Mouse (Mus musculus) hindbrain, embryonic 13.5 days (tissue): ENCODE results near the gene Esrrg. TPM values are rescaled to one million over a fixed set of nuclear protein-coding genes. Genes with fewer than 3 reads are reported as not detected.

Experiments
- ATAC-seq: fragments of 200-750 bp; cut with Nextera tagmentation; 2 replicates; pipeline ENCODE4 v1.8.0; 2017; ENCODE audit warnings: moderate TSS enrichment; ENCODE audit not compliant: low FRiP score
- H3K27ac ChIP-seq: fragments of 300-500 bp; sonication (generic); 2 replicates; pipeline ENCODE4 v1.5.1; 2015; ENCODE audit warnings: inconsistent platforms, mild to moderate bottlenecking, moderate library complexity
- H3K27me3 ChIP-seq: fragments of 300-500 bp; sonication (generic); 2 replicates; pipeline ENCODE4 v1.6.1; 2015; ENCODE audit warnings: mild to moderate bottlenecking, inconsistent platforms
- H3K36me3 ChIP-seq: fragments of 300-500 bp; sonication (generic); 2 replicates; pipeline ENCODE4 v1.6.1; 2015; ENCODE audit warnings: mild to moderate bottlenecking, inconsistent platforms
- H3K4me1 ChIP-seq: fragments of 300-500 bp; sonication (generic); replicated peaks from 2 replicates; pipeline ENCODE4 v1.6.1; 2015; ENCODE audit warnings: inconsistent platforms
- H3K4me2 ChIP-seq: fragments of 300-500 bp; sonication (generic); 2 replicates; pipeline ENCODE4 v1.6.1; 2015; ENCODE audit warnings: inconsistent platforms, mild to moderate bottlenecking, moderate library complexity
- H3K4me3 ChIP-seq: fragments of 300-500 bp; sonication (generic); 2 replicates; pipeline ENCODE4 v1.5.1; 2015; ENCODE audit warnings: mild to moderate bottlenecking, inconsistent platforms
- H3K9ac ChIP-seq: fragments of 300-500 bp; sonication (generic); 2 replicates; pipeline ENCODE4 v1.6.1; 2015; ENCODE audit warnings: mild to moderate bottlenecking, inconsistent platforms
- H3K9me3 ChIP-seq: fragments of 300-500 bp; sonication (generic); 2 replicates; pipeline ENCODE4 v1.6.1; 2016; ENCODE audit warnings: inconsistent platforms
- WGBS: fragments of 180-500 bp; shearing (Covaris S2); methylation state at CpG from one replicate; pipeline ENCODE4 v1.1.7; 2015; 5-methylcytosine and 5-hydroxymethylcytosine counted together
- polyA plus RNA-seq: library from polyadenylated mRNA; unstranded; fragments of >200 nt; fragmentation: Nextera tagmentation; extraction: Ambion mirVana; gene quantifications from 2 replicates; pipeline ENCODE4 v1.2.1, GENCODE M21; 2015

The Esrrg gene
- polyA plus RNA-seq, 1 experiment from 2014 or later = 28.9 TPM

GRCm38 (mm10) chr1:188046691-188047121 lies 438.1 kb downstream of the Esrrg start:
- Histone ChIP-seq H3K27me3 (no peaks in the 10 kb centered on the region), H3K4me2 (no peak overlapping the region), H3K27ac (no peak overlapping the region), H3K4me3 (no peak overlapping the region), H3K9me3 (no peaks in the 10 kb centered on the region), H3K36me3 (no peaks in the 10 kb centered on the region), H3K4me1 (peaks cover 3% of the 10 kb centered on the region; the same call in 1 of the 2 replicates), H3K9ac (no peak overlapping the region)
- WGBS = 81% methylated on average over 6 of the region's 6 CpGs
- ATAC-seq = no peak

DNA sequence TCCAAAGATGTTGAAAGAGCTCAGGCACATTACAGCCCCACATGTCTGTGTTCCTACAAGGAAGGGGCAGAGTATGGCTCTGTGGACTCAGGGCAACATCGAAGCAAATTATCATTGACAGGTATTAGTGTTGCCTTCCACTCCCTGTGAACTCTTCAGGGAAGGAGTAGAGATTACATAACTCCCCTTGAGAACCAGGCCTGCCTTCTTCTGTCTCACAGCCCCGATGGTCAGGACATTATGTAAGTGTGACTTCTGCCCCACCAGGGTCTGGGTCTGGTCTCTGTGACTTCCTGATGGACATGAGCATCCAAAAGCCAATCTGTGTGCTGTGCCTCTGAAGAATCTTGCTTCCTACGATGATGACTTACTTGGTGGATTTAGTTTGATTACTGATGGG lies 438.6 kb downstream of the Esrrg start:
- ATAC-seq = no peak
- H3K36me3 ChIP-seq = no peaks in the 10 kb centered on the region
- H3K4me3 ChIP-seq = no peak overlapping the region
- H3K4me1 ChIP-seq = 0 out of 2 replicates have a peak, but pooled peaks cover 3% of the 10 kb centered on the region
- H3K9ac ChIP-seq = no peak overlapping the region
- H3K4me2 ChIP-seq = no peak overlapping the region
- no peak overlapping the region for H3K27ac ChIP-seq
- H3K27me3 ChIP-seq = no peaks in the 10 kb centered on the region
- WGBS = 87% methylated on average over 3 of the region's 3 CpGs
- no peaks in the 10 kb centered on the region for H3K9me3 ChIP-seq

GRCm38 (mm10) chr1:188055888-188056287 lies 447.3 kb downstream of the Esrrg start:
- Histone ChIP-seq H3K27me3 (no peaks in the 10 kb centered on the region), H3K27ac (no peak overlapping the region), H3K4me1 (no peaks in the 10 kb centered on the region; the same call in 1 of the 2 replicates), H3K4me3 (no peak overlapping the region), H3K4me2 (no peak overlapping the region), H3K36me3 (no peaks in the 10 kb centered on the region), H3K9me3 (no peaks in the 10 kb centered on the region), H3K9ac (no peak overlapping the region)
- 72% methylated on average over 3 of the region's 3 CpGs for WGBS
- ATAC-seq = no peak

DNA sequence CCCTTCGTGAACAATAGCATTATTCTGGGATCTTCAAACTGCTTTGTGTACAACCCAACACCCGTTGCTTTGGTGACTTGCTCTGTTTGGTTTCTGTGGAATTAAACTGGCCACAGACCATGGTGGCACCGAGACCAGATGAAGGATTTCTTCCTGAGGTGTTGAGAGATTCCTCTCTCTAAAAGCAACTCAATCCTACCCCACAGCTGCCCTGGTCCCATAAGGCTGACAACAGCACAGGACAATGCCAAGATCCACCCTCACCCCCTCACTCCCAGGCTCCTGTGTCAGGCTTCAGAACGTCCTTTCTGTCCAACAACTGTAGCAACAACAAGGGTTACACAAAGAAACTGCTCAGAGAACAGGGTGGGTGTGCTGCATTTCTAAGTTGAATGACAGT lies 449.3 kb downstream of the Esrrg start:
- Histone ChIP-seq H3K27ac (no peak overlapping the region), H3K4me3 (no peak overlapping the region), H3K4me2 (no peak overlapping the region), H3K36me3 (no peaks in the 10 kb centered on the region), H3K4me1 (no peaks in the 10 kb centered on the region; the same call in 1 of the 2 replicates), H3K9me3 (no peaks in the 10 kb centered on the region), H3K27me3 (no peaks in the 10 kb centered on the region), H3K9ac (no peak overlapping the region)
- no peak for ATAC-seq
- WGBS = 54% methylated on average over 4 of the region's 4 CpGs

DNA sequence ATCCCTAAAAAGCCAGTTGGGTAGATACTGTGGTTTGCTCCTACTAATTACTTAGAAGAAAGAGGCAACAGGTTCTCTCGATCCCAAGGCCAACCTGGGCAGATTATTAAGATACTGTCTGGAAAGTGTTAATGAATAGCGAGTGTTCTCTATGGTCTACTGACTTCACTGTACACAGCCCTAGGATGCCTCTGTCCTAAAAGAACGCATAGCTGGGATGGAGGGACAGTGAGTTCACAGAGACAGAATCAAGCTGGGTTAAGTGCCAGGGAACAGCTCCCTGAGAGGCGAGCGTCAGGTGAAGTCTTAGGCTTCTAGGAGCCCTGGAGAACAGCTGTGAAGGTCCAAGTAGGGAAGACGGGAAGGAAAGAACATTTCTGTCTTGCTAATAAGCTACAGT lies 450.4 kb downstream of the Esrrg start:
- no peak for ATAC-seq
- no peak overlapping the region for H3K27ac ChIP-seq

GRCm38 (mm10) chr1:188060493-188060892 lies 451.9 kb downstream of the Esrrg start:
- Histone ChIP-seq H3K4me2 (no peak overlapping the region), H3K4me3 (no peak overlapping the region), H3K27ac (no peak overlapping the region), H3K4me1 (no peaks in the 10 kb centered on the region; the same call in 1 of the 2 replicates), H3K9ac (no peak overlapping the region), H3K27me3 (no peaks in the 10 kb centered on the region), H3K36me3 (no peaks in the 10 kb centered on the region), H3K9me3 (no peaks in the 10 kb centered on the region)
- no peak for ATAC-seq
- 87% methylated on average over 7 of the region's 7 CpGs for WGBS

More for the DNA sequence above, 450.4 kb downstream of the Esrrg start:
- Histone ChIP-seq H3K9me3 (no peaks in the 10 kb centered on the region), H3K4me2 (no peak overlapping the region), H3K36me3 (no peaks in the 10 kb centered on the region), H3K4me3 (no peak overlapping the region), H3K27me3 (no peaks in the 10 kb centered on the region), H3K9ac (no peak overlapping the region), H3K4me1 (no peaks in the 10 kb centered on the region; the same call in 1 of the 2 replicates)
- WGBS = 88% methylated on average over 6 of the region's 6 CpGs

DNA sequence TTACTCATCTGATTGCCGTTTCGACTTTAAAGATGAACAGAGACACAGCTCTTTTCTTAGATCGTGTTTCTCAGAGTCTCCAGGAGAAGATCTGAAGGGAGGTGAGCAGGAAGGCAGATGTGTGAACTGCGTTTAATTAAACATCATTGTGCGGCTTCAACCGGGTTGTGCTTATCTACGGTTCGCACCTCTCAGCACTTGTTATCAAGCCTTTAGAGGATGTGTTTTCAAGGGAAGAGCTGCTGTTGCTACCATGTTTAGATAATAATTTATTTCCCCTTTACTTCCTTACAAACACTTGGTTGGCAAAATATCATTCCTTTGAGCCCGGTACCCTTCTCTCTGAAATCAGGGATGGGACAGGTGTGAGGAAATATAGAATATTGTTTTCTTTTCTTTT lies 460.2 kb downstream of the Esrrg start:
- H3K4me1 ChIP-seq = no peaks in the 10 kb centered on the region
- no peak for ATAC-seq
- H3K27me3 ChIP-seq = no peaks in the 10 kb centered on the region; the same call in 1 of the 2 replicates
- no peaks in the 10 kb centered on the region for H3K36me3 ChIP-seq
- no peak overlapping the region for H3K27ac ChIP-seq
- H3K9ac ChIP-seq = no peak overlapping the region
- WGBS = 75% methylated on average over 9 of the region's 9 CpGs
- H3K9me3 ChIP-seq = no peaks in the 10 kb centered on the region
- no peak overlapping the region for H3K4me3 ChIP-seq
- H3K4me2 ChIP-seq = no peak overlapping the region

DNA sequence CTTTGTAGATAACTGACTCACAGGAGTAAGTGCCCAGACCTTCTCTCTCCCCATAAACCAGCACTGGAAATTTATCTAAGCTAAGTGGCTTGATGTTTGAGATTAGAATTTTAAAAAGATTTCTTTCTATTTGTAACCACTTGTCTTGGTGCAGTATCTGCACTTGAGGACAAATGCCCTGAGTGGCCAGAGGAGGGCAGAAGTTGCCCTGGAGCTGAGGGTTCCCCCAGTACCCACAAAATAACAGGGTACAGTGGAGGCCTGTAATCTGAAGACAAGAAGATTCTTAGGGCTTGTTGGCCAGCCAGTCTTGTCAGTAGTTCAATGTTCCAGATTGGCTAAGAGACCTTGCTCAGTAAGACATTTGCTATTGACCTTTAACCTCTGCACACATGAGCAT lies 461.3 kb downstream of the Esrrg start:
- Histone ChIP-seq H3K4me1 (no peaks in the 10 kb centered on the region), H3K4me3 (no peak overlapping the region), H3K27ac (no peak overlapping the region), H3K9me3 (no peaks in the 10 kb centered on the region), H3K4me2 (no peak overlapping the region), H3K9ac (no peak overlapping the region), H3K27me3 (no peaks in the 10 kb centered on the region; the same call in 1 of the 2 replicates), H3K36me3 (no peaks in the 10 kb centered on the region)
- ATAC-seq = no peak

DNA sequence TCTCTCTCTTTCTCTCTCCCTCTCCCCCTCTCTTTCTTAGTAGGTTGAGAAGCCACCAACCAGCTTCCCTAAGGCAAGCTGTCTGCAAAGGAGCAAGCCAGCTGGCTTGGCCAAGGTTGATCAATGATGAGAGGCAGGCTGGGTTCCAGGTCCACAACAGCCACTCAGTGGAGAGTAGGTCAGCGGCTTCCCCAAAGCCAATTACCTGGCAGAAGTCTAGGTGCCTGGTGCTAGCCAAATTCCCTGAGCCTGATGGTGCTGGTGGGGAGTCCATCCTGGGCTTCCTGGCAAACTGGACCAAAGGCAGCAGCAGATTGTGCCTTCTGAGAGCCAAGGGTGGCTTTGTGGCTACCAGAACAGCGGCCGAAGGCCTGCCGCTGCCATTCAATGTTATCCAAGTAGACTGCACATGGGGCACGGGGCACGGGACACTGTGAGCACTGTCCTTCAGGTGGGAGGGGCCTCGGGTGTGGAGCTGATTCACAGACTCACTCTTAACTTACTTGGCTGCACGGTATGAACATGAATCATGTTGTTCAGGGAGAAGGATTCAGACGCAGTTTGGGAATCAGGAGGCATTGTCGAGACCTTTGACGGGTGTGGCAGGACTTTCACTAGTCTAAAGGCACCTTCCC lies 469.1 kb downstream of the Esrrg start:
- no peaks in the 10 kb centered on the region for H3K36me3 ChIP-seq
- H3K9me3 ChIP-seq = no peaks in the 10 kb centered on the region
- no peak overlapping the region for H3K4me3 ChIP-seq
- 93% methylated on average over 11 of the region's 11 CpGs for WGBS
- no peak for ATAC-seq
- H3K9ac ChIP-seq = no peak overlapping the region
- H3K4me2 ChIP-seq = no peak overlapping the region
- H3K27ac ChIP-seq = no peak overlapping the region
- H3K4me1 ChIP-seq = peaks cover 15% of the 10 kb centered on the region
- no peaks in the 10 kb centered on the region; the same call in 1 of the 2 replicates for H3K27me3 ChIP-seq

DNA sequence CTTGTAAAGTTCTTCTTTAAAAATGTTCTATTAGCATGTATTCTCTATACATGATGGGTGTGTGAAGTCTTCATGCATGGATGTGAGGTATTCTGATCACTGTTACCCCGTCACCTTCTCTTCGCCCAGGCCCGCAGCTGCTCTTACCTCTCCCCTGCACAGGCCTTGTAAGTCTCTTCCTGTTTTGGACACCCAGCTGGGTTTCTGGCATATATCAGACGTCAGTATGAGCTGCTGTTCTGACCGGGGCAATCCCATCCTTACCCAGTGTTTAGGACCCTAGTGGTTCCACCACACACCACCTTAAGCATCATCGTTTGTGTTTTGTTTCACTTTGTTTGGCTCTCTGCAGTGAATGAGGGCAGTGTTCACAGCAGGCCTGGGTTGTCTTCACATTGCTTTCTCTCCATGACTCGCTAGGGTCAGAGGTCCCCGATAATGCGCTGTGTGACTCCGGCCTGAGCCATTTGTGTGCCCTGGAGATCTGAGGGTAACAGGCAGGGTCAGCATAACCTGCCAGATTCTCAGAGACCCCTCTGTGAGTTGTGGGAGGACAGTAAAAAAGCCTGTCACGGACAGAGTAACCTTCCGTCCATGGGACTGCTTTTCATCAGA lies 471.8 kb downstream of the Esrrg start:
- H3K4me3 ChIP-seq = no peak overlapping the region
- H3K9me3 ChIP-seq = no peaks in the 10 kb centered on the region
- ATAC-seq = no peak
- no peaks in the 10 kb centered on the region for H3K27me3 ChIP-seq
- 47% methylated on average over 12 of the region's 12 CpGs for WGBS
- no peak overlapping the region for H3K27ac ChIP-seq
- H3K9ac ChIP-seq = no peak overlapping the region
- H3K36me3 ChIP-seq = no peaks in the 10 kb centered on the region
- H3K4me1 ChIP-seq = peaks cover 27% of the 10 kb centered on the region
- H3K4me2 ChIP-seq = no peak overlapping the region

- Histone ChIP-seq H3K9me3 (no peaks in the 10 kb centered on the region), H3K27me3 (no peaks in the 10 kb centered on the region), H3K36me3 (no peaks in the 10 kb centered on the region), H3K27ac (peak overlapping the region; percentile 45; the same call in 1 of the 2 replicates), H3K4me1 (peaks cover 33% of the 10 kb centered on the region), H3K4me3 (no peak overlapping the region), H3K9ac (no peak overlapping the region), H3K4me2 (no peak overlapping the region)
- WGBS = 64% methylated on average over 18 of the region's 18 CpGs
- no peak for ATAC-seq
Measured at GRCm38 (mm10) chr1:188082665-188083640, 474.4 kb downstream of the Esrrg start.
